Mouse (Mus musculus): ENCODE results near the gene 1700040F15Rik. TPM values are rescaled to one million over a fixed set of nuclear protein-coding genes. Genes with fewer than 3 reads are reported as not detected.
"Not testable (repeated sequence)": the region's sequence is repeated elsewhere in the genome, so short reads cannot be mapped to it uniquely, and the experiment has no call there.

1700040F15Rik gene
- polyA plus RNA-seq (2015; fragmentation: Nextera tagmentation; extraction: Ambion mirVana): not detected in 2 replicates

DNA sequence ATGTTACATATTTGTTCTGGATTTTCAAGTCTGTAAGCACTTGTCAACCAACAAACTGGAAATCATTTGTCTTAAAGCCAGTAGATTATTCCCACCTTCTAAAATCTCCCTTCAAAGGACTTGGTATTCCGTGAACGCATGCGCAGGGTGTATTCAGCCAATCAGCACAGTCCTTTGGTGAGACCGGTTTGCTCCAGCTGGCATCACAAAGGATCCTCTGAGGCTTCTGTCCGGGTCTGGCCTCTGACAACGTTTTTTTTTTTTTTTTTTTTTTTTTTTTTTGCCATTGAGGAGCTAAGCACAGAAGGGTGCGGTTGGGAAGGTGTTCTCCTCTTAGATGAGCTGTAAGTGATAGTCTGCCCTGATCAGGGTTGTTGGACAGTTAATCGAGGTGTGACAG lies at the start of gene 1700040F15Rik:
1700040F15Rik (plus strand) TSS at position 301 of the 400 bp plus-strand sequence.
- H3K27me3 ChIP-seq (ENCODE audit: control insufficient read depth, insufficient read depth, low read depth, low read length); H3K27ac ChIP-seq (ENCODE audit: low read length); H3K4me1 ChIP-seq (ENCODE audit: control insufficient read depth, low read depth, low read length); ATAC-seq (ENCODE audit: low read depth); H3K4me3 ChIP-seq (ENCODE audit: low read depth, low read length); H3K4me2 ChIP-seq (ENCODE audit: low read depth, low read length); H3K9me3 ChIP-seq (replicated peaks; ENCODE audit: control insufficient read depth, low read length); H3K9ac ChIP-seq (ENCODE audit: low read depth, low read length); H3K36me3 ChIP-seq (ENCODE audit: control insufficient read depth, insufficient read depth): not testable (repeated sequence)
- WGBS (ENCODE audit: insufficient replicate concordance): no CpG with 5 or more reads among the region's 8 CpGs

Data from liver, embryonic 16.5 days (tissue).